Mouse (Mus musculus): ENCODE results near the gene Iqch. TPM values are rescaled to one million over a fixed set of nuclear protein-coding genes. Genes with fewer than 3 reads are reported as not detected.

The Iqch gene
- under 1 TPM in 1 of 2 experiments, not detected in 1; 0.22 TPM for total RNA-seq (2021)
- long read RNA-seq, result 0 reads

- DNase-seq (ENCODE audit: low spot score in 2 of 2), result peak; percentile 97 to 98
Observed at GRCm38 (mm10) chr9:63602043-63602939, at the start of gene Iqch, which contains the start of gene Aagab. Iqch (minus strand) TSS chr9:63602493. Aagab (plus strand) TSS chr9:63602660.

- no peak for DNase-seq (ENCODE audit: low spot score in 2 of 2)
Observed at GRCm38 (mm10) chr9:63651594-63651993, 49.3 kb upstream of the Iqch start.

GRCm38 (mm10) chr9:63650905-63651304 is 48.6 kb upstream of the Iqch start:
- DNase-seq (ENCODE audit: low spot score in 2 of 2), result no peak

GRCm38 (mm10) chr9:63649841-63650545 is 47.7 kb upstream of the Iqch start:
- DNase-seq (ENCODE audit: low spot score in 2 of 2), result no peak

GRCm38 (mm10) chr9:63648520-63648918 is 46.2 kb upstream of the Iqch start:
- no peak for DNase-seq (ENCODE audit: low spot score in 2 of 2)

- DNase-seq (ENCODE audit: low spot score in 2 of 2), result no peak
Observed at GRCm38 (mm10) chr9:63647581-63648519, 45.6 kb upstream of the Iqch start.

GRCm38 (mm10) chr9:63645084-63645483 is 42.8 kb upstream of the Iqch start:
- DNase-seq (ENCODE audit: low spot score in 2 of 2), result no peak

- no peak for DNase-seq (ENCODE audit: low spot score in 2 of 2)
Observed at GRCm38 (mm10) chr9:63644011-63644410, 41.7 kb upstream of the Iqch start.

- DNase-seq (ENCODE audit: low spot score in 2 of 2), result no peak
Observed at GRCm38 (mm10) chr9:63641983-63642646, 39.8 kb upstream of the Iqch start.

- peak in 1 of 2 experiments; percentile 12 for DNase-seq (ENCODE audit: low spot score in 2 of 2)
Observed at GRCm38 (mm10) chr9:63636113-63636512, 33.8 kb upstream of the Iqch start.

- DNase-seq (ENCODE audit: low spot score in 2 of 2), result no peak
Observed at GRCm38 (mm10) chr9:63633334-63633733, 31.0 kb upstream of the Iqch start.

- no peak for DNase-seq (ENCODE audit: low spot score in 2 of 2)
Observed at GRCm38 (mm10) chr9:63632924-63633323, 30.6 kb upstream of the Iqch start.

GRCm38 (mm10) chr9:63632045-63632444 is 29.8 kb upstream of the Iqch start:
- DNase-seq (ENCODE audit: low spot score in 2 of 2), result no peak

GRCm38 (mm10) chr9:63625090-63625756 is 22.9 kb upstream of the Iqch start:
- DNase-seq (ENCODE audit: low spot score in 2 of 2), result no peak

- no peak for DNase-seq (ENCODE audit: low spot score in 2 of 2)
Observed at GRCm38 (mm10) chr9:63623895-63624569, 21.7 kb upstream of the Iqch start.

GRCm38 (mm10) chr9:63617967-63618366 is 15.7 kb upstream of the Iqch start:
- no peak for DNase-seq (ENCODE audit: low spot score in 2 of 2)

GRCm38 (mm10) chr9:63614018-63614985 is 12.0 kb upstream of the Iqch start:
- no peak for DNase-seq (ENCODE audit: low spot score in 2 of 2)

GRCm38 (mm10) chr9:63613569-63613968 is 11.3 kb upstream of the Iqch start:
- no peak for DNase-seq (ENCODE audit: low spot score in 2 of 2)

Data from layer of hippocampus, postnatal 10 days (tissue).